Mouse (Mus musculus) midbrain, embryonic 16.5 days (tissue): ENCODE results near the gene Kyat1. TPM values are rescaled to one million over a fixed set of nuclear protein-coding genes. Genes with fewer than 3 reads are reported as not detected.

ENCODE experiments used
- ATAC-seq: fragments of 200-750 bp; cut with Nextera tagmentation; 2 replicates; pipeline ENCODE4 v1.8.0; 2017; ENCODE audit warnings: moderate TSS enrichment
- H3K27ac ChIP-seq: fragments of 300-500 bp; sonication (generic); 2 replicates; pipeline ENCODE4 v1.5.1; 2014; ENCODE audit warnings: mild to moderate bottlenecking, low read length, mixed read lengths
- H3K27me3 ChIP-seq: fragments of 300-500 bp; sonication (generic); 2 replicates; pipeline ENCODE4 v1.6.1; 2014; ENCODE audit warnings: low read depth, low read length, mixed read lengths; ENCODE audit not compliant: control insufficient read depth, insufficient read depth
- H3K36me3 ChIP-seq: fragments of 300-500 bp; sonication (generic); 2 replicates; pipeline ENCODE4 v1.6.1; 2014; ENCODE audit warnings: mild to moderate bottlenecking, low read length, moderate library complexity, mixed read lengths; ENCODE audit not compliant: control insufficient read depth, insufficient read depth
- H3K4me1 ChIP-seq: fragments of 300-500 bp; sonication (generic); 2 replicates; pipeline ENCODE4 v1.6.1; 2014; ENCODE audit warnings: mild to moderate bottlenecking, low read length, mixed read lengths; ENCODE audit not compliant: control insufficient read depth, insufficient read depth
- H3K4me2 ChIP-seq: fragments of 300-500 bp; sonication (generic); 2 replicates; pipeline ENCODE4 v1.6.1; 2014; ENCODE audit warnings: mild to moderate bottlenecking, low read length, mixed read lengths
- H3K4me3 ChIP-seq: fragments of 300-500 bp; sonication (generic); 2 replicates; pipeline ENCODE4 v1.5.1; 2014; ENCODE audit warnings: low read depth, mild to moderate bottlenecking, low read length, moderate library complexity, mixed read lengths
- H3K9ac ChIP-seq: fragments of 300-500 bp; sonication (generic); 2 replicates; pipeline ENCODE4 v1.6.1; 2014; ENCODE audit warnings: low read depth, low read length, mixed read lengths
- H3K9me3 ChIP-seq: fragments of 300-500 bp; sonication (generic); replicated peaks from 2 replicates; pipeline ENCODE4 v1.6.1; 2014; ENCODE audit warnings: mild to moderate bottlenecking, low read length, mixed read lengths; ENCODE audit not compliant: control insufficient read depth, poor library complexity, severe bottlenecking
- WGBS: fragments of 180-500 bp; shearing (Covaris S2); extraction: QIAGEN DNeasy Blood & Tissue Kit; methylation state at CpG from one replicate; pipeline ENCODE4 v1.1.7; 2014; 5-methylcytosine and 5-hydroxymethylcytosine counted together
- polyA plus RNA-seq: library from polyadenylated mRNA; unstranded; fragments of >200 nt; fragmentation: Nextera tagmentation; extraction: Ambion mirVana; gene quantifications from 2 replicates; pipeline ENCODE4 v1.2.1, GENCODE M21; 2015

Kyat1 gene
- polyA plus RNA-seq, result 13.4 and 15.8 TPM in 2 replicates

- H3K9me3 ChIP-seq, result no peaks in the 10 kb centered on the region
- peak within 1 kb of the TSS; percentile 79 for H3K4me2 ChIP-seq
- peaks cover 14% of the 10 kb centered on the region for H3K4me1 ChIP-seq
- H3K4me3 ChIP-seq, result peak within 1 kb of the TSS; percentile 79
- H3K9ac ChIP-seq, result peak within 1 kb of the TSS; percentile 74
- H3K27me3 ChIP-seq, result no peaks in the 10 kb centered on the region
- peak; percentile 99 for ATAC-seq
- no peaks in the 10 kb centered on the region for H3K36me3 ChIP-seq
- WGBS, result 0% methylated on average over 44 of the region's 44 CpGs
- peak within 1 kb of the TSS; percentile 83 for H3K27ac ChIP-seq
Measured at GRCm38 (mm10) chr2:30205629-30206357, at the start of gene Kyat1. Gene Kyat1 (minus strand): TSS chr2:30205847.

- Histone ChIP-seq H3K4me2 (no peak overlapping the region), H3K9ac (no peak overlapping the region), H3K36me3 (peaks cover 36% of the 10 kb centered on the region), H3K27ac (no peak overlapping the region), H3K4me3 (no peak overlapping the region), H3K4me1 (no peaks in the 10 kb centered on the region), H3K27me3 (no peaks in the 10 kb centered on the region), H3K9me3 (no peaks in the 10 kb centered on the region)
- WGBS, result 87% methylated on average over 5 of the region's 5 CpGs
- no peak for ATAC-seq
Measured at GRCm38 (mm10) chr2:30253809-30254208, 48.2 kb upstream of the Kyat1 start.

GRCm38 (mm10) chr2:30252521-30252920 lies 46.9 kb upstream of the Kyat1 start:
- no peak overlapping the region for H3K9ac ChIP-seq
- no peak for ATAC-seq
- no peak overlapping the region for H3K4me2 ChIP-seq
- H3K4me3 ChIP-seq, result no peak overlapping the region
- WGBS, result 80% methylated on average over 3 of the region's 3 CpGs
- H3K27me3 ChIP-seq, result no peaks in the 10 kb centered on the region
- no peaks in the 10 kb centered on the region for H3K4me1 ChIP-seq
- H3K27ac ChIP-seq, result no peak overlapping the region
- peaks cover 29% of the 10 kb centered on the region for H3K36me3 ChIP-seq
- no peaks in the 10 kb centered on the region for H3K9me3 ChIP-seq

GRCm38 (mm10) chr2:30251417-30252104 lies 45.9 kb upstream of the Kyat1 start:
- H3K9me3 ChIP-seq, result no peaks in the 10 kb centered on the region
- no peak overlapping the region for H3K27ac ChIP-seq
- peaks cover 20% of the 10 kb centered on the region for H3K36me3 ChIP-seq
- H3K4me3 ChIP-seq, result no peak overlapping the region
- no peaks in the 10 kb centered on the region for H3K4me1 ChIP-seq
- no peak for ATAC-seq
- no peak overlapping the region for H3K4me2 ChIP-seq
- WGBS, result 88% methylated on average over 5 of the region's 5 CpGs
- H3K9ac ChIP-seq, result no peak overlapping the region
- no peaks in the 10 kb centered on the region for H3K27me3 ChIP-seq

GRCm38 (mm10) chr2:30250166-30251128 lies 44.8 kb upstream of the Kyat1 start:
- Histone ChIP-seq H3K4me3 (no peak overlapping the region), H3K4me2 (no peak overlapping the region), H3K36me3 (peaks cover 9% of the 10 kb centered on the region), H3K9ac (no peak overlapping the region), H3K4me1 (no peaks in the 10 kb centered on the region), H3K27me3 (no peaks in the 10 kb centered on the region), H3K27ac (no peak overlapping the region), H3K9me3 (no peaks in the 10 kb centered on the region)
- 94% methylated on average over 10 of the region's 10 CpGs for WGBS
- ATAC-seq, result no peak

- no peaks in the 10 kb centered on the region for H3K4me1 ChIP-seq
- no peaks in the 10 kb centered on the region for H3K9me3 ChIP-seq
- H3K27ac ChIP-seq, result no peak overlapping the region
- no peak overlapping the region for H3K9ac ChIP-seq
- no peak for ATAC-seq
- H3K4me3 ChIP-seq, result no peak overlapping the region
- no peaks in the 10 kb centered on the region for H3K27me3 ChIP-seq
- H3K4me2 ChIP-seq, result no peak overlapping the region
- 94% methylated on average over 3 of the region's 3 CpGs for WGBS
- peaks cover 6% of the 10 kb centered on the region; the same call in 1 of the 2 replicates for H3K36me3 ChIP-seq
Measured at GRCm38 (mm10) chr2:30249182-30249581, 43.5 kb upstream of the Kyat1 start.

- 63% methylated on average over 4 of the region's 4 CpGs for WGBS
- H3K4me3 ChIP-seq, result no peak overlapping the region
- H3K9ac ChIP-seq, result no peak overlapping the region
- no peaks in the 10 kb centered on the region for H3K4me1 ChIP-seq
- ATAC-seq, result no peak
- peaks cover 12% of the 10 kb centered on the region for H3K36me3 ChIP-seq
- H3K27me3 ChIP-seq, result no peaks in the 10 kb centered on the region
- H3K4me2 ChIP-seq, result no peak overlapping the region
- no peaks in the 10 kb centered on the region for H3K9me3 ChIP-seq
- no peak overlapping the region for H3K27ac ChIP-seq
Measured at GRCm38 (mm10) chr2:30247681-30248080, 42.0 kb upstream of the Kyat1 start.

GRCm38 (mm10) chr2:30247036-30247435 lies 41.4 kb upstream of the Kyat1 start:
- H3K4me2 ChIP-seq, result no peak overlapping the region
- H3K27ac ChIP-seq, result no peak overlapping the region
- no peaks in the 10 kb centered on the region for H3K9me3 ChIP-seq
- 92% methylated on average over 5 of the region's 5 CpGs for WGBS
- peaks cover 12% of the 10 kb centered on the region for H3K36me3 ChIP-seq
- no peak for ATAC-seq
- H3K9ac ChIP-seq, result no peak overlapping the region
- H3K4me3 ChIP-seq, result no peak overlapping the region
- H3K27me3 ChIP-seq, result no peaks in the 10 kb centered on the region
- no peaks in the 10 kb centered on the region for H3K4me1 ChIP-seq
